Comparison of ENCODE assay signal across 9 mouse cellular contexts in the genomic region with DNA sequence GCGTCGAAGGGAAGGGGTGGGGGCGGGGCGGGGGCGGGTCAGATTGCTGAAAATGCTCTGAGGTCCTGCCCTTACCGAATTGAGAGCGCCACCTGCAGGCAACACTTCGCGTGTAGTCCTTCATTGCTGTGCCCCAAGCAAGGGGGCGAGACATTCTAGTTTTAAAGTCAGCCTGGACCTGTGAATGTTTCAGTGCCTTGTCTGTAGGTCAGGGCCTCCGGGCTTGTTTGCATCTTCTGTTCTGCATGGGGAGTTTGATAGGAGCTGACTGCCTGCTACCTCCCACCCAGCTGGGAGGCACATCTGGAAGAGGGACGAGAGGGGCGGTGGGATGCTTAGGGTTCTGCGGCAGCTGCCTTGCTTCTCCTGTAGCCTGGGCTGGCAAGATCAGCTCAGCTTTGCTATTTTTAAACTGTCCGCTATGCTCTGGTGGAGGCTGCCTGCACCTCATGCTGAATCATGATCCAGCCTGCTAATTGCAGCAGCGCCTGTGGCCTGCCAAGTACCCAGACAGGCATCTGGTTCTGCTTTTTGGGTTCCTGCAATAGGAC. TPM values are rescaled to one million over a fixed set of nuclear protein-coding genes. Genes with fewer than 3 reads are reported as not detected.
A peak's percentile ranks its signal among the peaks of the same experiment; 100 is the strongest.
DNase-seq lines count a peak whose midpoint lies in the region; ATAC-seq and TF ChIP-seq lines count a peak whose summit lies in the region.
"Had no signal": no experiment of that assay in that cellular context is flagged by ENCODE, and none has a peak within 500 bp of the region (broad histone marks: within the 10 kb centered on the region; RNA-seq: fewer than 3 reads in every experiment).

No protein-coding gene starts in this region.

- intact Hi-C loops in gastrocnemius, adult 2 months (cut with DNase I), result loop anchor here (5.0 kb wide), 1 partner anchor 230 kb away; no protein-coding TSS in a partner anchor

- peak overlapping the region; percentile 83 for H3K27ac ChIP-seq in gastrocnemius, adult 2 months
- peak overlapping the region; percentile 6; the same call in 1 of the 2 replicates for H3K27ac ChIP-seq in hindbrain, embryonic 15.5 days (replicated peaks)

- peak; percentile 60 for TF ChIP-seq CTCF in gastrocnemius, adult 2 months (IDR thresholded peaks at IDR 0.05)

- 0 out of 2 replicates have a peak overlapping the region, but pooled peaks have one; percentile 15 for H3K4me2 ChIP-seq in hindbrain, embryonic 15.5 days

- no peaks in the 10 kb centered on the region for H3K27me3 ChIP-seq in hindbrain, embryonic 15.5 days

- peaks cover 22% of the 10 kb centered on the region for H3K4me1 ChIP-seq in hindbrain, embryonic 15.5 days (replicated peaks)

- no peaks in the 10 kb centered on the region for H3K9me3 ChIP-seq in hindbrain, embryonic 15.5 days

- peak; percentile 54; the same call in 1 of the 2 replicates for ATAC-seq in hindbrain, embryonic 15.5 days (ENCODE audit: low FRiP score, low read depth)

- H3K36me3 ChIP-seq in hindbrain, embryonic 15.5 days, result no peaks in the 10 kb centered on the region

- H3K4me3 ChIP-seq in gastrocnemius, adult 2 months, result peak overlapping the region; percentile 53
- no peak overlapping the region for H3K4me3 ChIP-seq in hindbrain, embryonic 15.5 days
- H3K4me3 ChIP-seq: myocyte had no signal

- DNase-seq in ZHBTc4 (ENCODE audit: low read depth, low spot score) (peak; percentile 86), MN1 (ENCODE audit: low spot score) (no peak)
- peak; percentile 49 to 66 for DNase-seq in cerebellum, postnatal 4 days (ENCODE audit: low spot score in 2 of 2)
- DNase-seq in gastrocnemius, adult 2 months, result peak; percentile 81
- DNase-seq in layer of hippocampus, postnatal 36 days, result peak; percentile 53 to 70
- DNase-seq in lung, postnatal 36 days, result peak; percentile 82
- DNase-seq in right cerebral cortex, adult 18-20 months, result peak; percentile 83

- 21% methylated on average over 16 of the region's 16 CpGs for WGBS in hindbrain, embryonic 15.5 days

- no peak overlapping the region for H3K9ac ChIP-seq in hindbrain, embryonic 15.5 days

RNA-seq across cellular contexts. Expression of a gene that starts 28.9 kb away (rescaled TPM):
- under 1 TPM; 0.22 to 0.43 TPM for total RNA-seq in gastrocnemius, adult 2 months (2021)
- polyA plus RNA-seq in hindbrain, embryonic 15.5 days (2015; fragmentation: Nextera tagmentation; extraction: Ambion mirVana), result 66.9 and 74.6 TPM in 2 replicates
- total RNA-seq in layer of hippocampus, postnatal 36 days (2021), result 100 to 1,000 TPM; 119 to 121 TPM

RNA-seq across cellular contexts. Expression of a gene that starts 43.6 kb away (rescaled TPM):
- not detected for total RNA-seq in gastrocnemius, adult 2 months (2021)
- polyA plus RNA-seq in hindbrain, embryonic 15.5 days (2015; fragmentation: Nextera tagmentation; extraction: Ambion mirVana), result not detected in 2 replicates
- total RNA-seq in layer of hippocampus, postnatal 36 days (2021), result under 1 TPM in 1 of 2 experiments, not detected in 1; 0.18 TPM
- polyA plus RNA-seq: myocyte had no signal

Comparison
In these comparisons a context has a peak if more than half of its experiments do, and no peak if none do; other contexts are left out.
1. RNA of a gene that starts 28.9 kb away (total RNA-seq): 119 to 121 TPM in layer of hippocampus, postnatal 36 days; 0.22 to 0.43 TPM in gastrocnemius, adult 2 months; every median in the first group is over 10 times any median in the second.